Mouse (Mus musculus) cerebellum, adult 2 months (tissue): ENCODE results near the gene Myo1f.

Experiments
- CTCF ChIP-seq: fragments of 200-500 bp; IDR thresholded peaks from 2 replicates; pipeline ENCODE4 v1.5.1; 2011; ENCODE audit warnings: low read depth, mild to moderate bottlenecking, control low read depth, low read length, moderate library complexity, borderline replicate concordance; ENCODE audit not compliant: insufficient read depth
- POLR2A ChIP-seq: fragments of 200-500 bp; IDR thresholded peaks from 2 replicates; pipeline ENCODE4 v1.6.1; 2011; ENCODE audit warnings: low read length, control low read depth, borderline replicate concordance; ENCODE audit not compliant: insufficient read depth

DNA sequence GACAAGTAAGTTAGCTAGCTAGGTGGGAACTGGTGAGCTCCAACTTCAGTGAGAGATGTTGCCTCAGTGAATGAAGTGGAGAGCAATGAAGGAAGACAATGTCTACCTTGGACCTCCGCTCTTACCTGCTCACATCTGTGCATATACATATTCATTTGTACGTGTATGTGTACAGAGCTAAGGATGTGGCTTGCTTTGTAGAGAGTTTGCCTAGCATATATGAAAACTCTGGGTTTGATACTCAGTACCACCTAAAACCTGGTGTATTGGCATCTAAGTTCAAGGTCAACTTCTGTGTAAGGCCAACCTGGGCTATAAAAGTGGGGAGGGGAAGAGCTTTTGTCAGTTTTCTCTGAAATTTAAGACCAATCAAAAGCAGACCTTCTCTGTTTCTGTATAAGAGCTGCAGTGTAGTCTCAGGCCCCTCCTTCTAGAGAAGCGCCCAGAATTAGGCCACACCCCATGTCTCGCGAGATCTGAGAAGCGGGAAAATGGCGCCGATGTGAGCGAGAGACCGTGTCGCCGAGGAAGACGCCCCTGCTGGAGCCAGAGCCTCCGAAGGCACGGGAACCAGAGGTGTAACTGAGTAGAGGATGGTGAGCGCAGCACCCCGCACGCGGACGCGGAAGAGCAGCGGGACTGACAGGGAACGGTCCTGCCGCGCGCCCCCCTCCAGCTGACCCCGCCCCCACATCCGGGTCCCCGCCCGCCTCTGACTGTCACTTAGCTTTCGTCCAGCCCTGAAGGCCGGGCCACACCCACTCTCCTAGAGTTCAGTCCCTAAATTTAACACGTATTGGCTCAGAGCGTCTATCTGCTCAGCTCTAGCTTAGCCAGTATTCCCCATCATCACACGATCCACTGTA, 73.3 kb downstream of the Myo1f start, which contains the start of gene Zfp414:
- TF ChIP-seq CTCF (no peak), POLR2A (peak; percentile 92)
